Mouse (Mus musculus) heart, embryonic 12.5 days (tissue): ENCODE results near the gene Tasp1. TPM values are rescaled to one million over a fixed set of nuclear protein-coding genes. Genes with fewer than 3 reads are reported as not detected.

Experiments used
- ATAC-seq: fragments of 200-750 bp; cut with Nextera tagmentation; 2 replicates; pipeline ENCODE4 v1.8.0; 2017; ENCODE audit warnings: moderate TSS enrichment, moderate library complexity; ENCODE audit not compliant: insufficient number of reproducible peaks, low FRiP score
- H3K27ac ChIP-seq: fragments of 300-500 bp; sonication (generic); 2 replicates; pipeline ENCODE4 v1.5.1; 2016; ENCODE audit warnings: mild to moderate bottlenecking, moderate library complexity; ENCODE audit not compliant: poor library complexity, severe bottlenecking
- H3K27me3 ChIP-seq: fragments of 300-500 bp; sonication (generic); replicated peaks from 2 replicates; pipeline ENCODE4 v1.6.1; 2016; ENCODE audit warnings: mild to moderate bottlenecking, moderate library complexity
- H3K36me3 ChIP-seq: fragments of 300-500 bp; sonication (generic); 2 replicates; pipeline ENCODE4 v1.6.1; 2016; ENCODE audit warnings: mild to moderate bottlenecking, moderate library complexity
- H3K4me1 ChIP-seq: fragments of 300-500 bp; sonication (generic); replicated peaks from 2 replicates; pipeline ENCODE4 v1.6.1; 2016; ENCODE audit warnings: mild to moderate bottlenecking
- H3K4me2 ChIP-seq: fragments of 300-500 bp; sonication (generic); 2 replicates; pipeline ENCODE4 v1.6.1; 2016; ENCODE audit warnings: mild to moderate bottlenecking, moderate library complexity
- H3K4me3 ChIP-seq: fragments of 300-500 bp; sonication (generic); 2 replicates; pipeline ENCODE4 v1.5.1; 2016; ENCODE audit warnings: mild to moderate bottlenecking
- H3K9ac ChIP-seq: fragments of 300-500 bp; sonication (generic); 2 replicates; pipeline ENCODE4 v1.6.1; 2016; ENCODE audit warnings: mild to moderate bottlenecking, moderate library complexity
- H3K9me3 ChIP-seq: fragments of 300-500 bp; sonication (generic); replicated peaks from 2 replicates; pipeline ENCODE4 v1.6.1; 2016; ENCODE audit warnings: mild to moderate bottlenecking, moderate library complexity
- WGBS: fragments of 180-500 bp; shearing (Covaris S2); methylation state at CpG from one replicate; pipeline ENCODE4 v1.1.7; 2016; 5-methylcytosine and 5-hydroxymethylcytosine counted together
- polyA plus RNA-seq: library from polyadenylated mRNA; unstranded; fragments of >200 nt; fragmentation: Nextera tagmentation; extraction: Ambion mirVana; gene quantifications from 2 replicates; pipeline ENCODE4 v1.2.1, GENCODE M21; 2016

The Tasp1 gene
- polyA plus RNA-seq, 1 experiment from 2014 or later: 14.7 TPM

DNA sequence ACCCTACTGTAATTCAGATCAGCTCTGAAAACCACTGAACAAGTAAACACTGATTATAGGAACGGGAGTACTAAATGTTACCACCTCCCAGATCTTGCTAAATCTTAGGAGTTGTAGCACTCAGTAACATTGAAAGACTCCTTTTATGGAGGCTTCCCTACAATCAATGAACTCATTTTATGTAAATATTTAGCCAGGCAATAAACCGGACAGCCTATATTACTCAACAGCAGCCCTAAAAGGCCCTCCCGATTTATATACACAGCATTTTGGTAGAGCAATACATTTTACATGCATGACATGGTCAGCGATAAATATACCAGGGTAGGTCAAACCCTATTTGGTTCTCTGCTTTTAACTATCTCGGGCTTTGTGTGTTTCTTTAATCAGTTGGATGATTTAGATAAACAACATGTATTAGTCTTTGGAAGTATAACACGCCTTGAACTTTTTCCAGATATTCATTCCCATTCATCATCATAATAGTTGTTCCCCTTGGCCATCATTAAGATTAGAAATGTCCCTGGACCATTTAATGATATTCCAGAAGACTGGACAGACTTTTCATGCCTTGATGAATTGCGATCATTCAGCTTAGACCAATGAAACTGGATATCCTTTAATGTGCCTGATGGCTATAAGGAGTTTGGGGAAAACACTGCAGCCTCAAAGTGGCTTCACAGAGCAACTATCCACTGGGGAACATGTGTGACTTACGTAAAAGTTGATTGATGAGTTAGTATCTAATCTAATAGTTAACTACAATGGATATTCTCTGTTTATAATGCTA, 244.8 kb downstream of the Tasp1 start:
- Histone ChIP-seq H3K27ac (no peak overlapping the region), H3K4me2 (no peak overlapping the region), H3K9ac (no peak overlapping the region), H3K4me1 (no peaks in the 10 kb centered on the region), H3K9me3 (no peaks in the 10 kb centered on the region), H3K36me3 (no peaks in the 10 kb centered on the region), H3K4me3 (no peak overlapping the region), H3K27me3 (no peaks in the 10 kb centered on the region)
- no peak for ATAC-seq
- 81% methylated on average over 8 of the region's 8 CpGs for WGBS

- H3K4me3 ChIP-seq: no peak overlapping the region
- WGBS: 75% methylated on average over 3 of the region's 3 CpGs
- no peaks in the 10 kb centered on the region for H3K4me1 ChIP-seq
- no peak for ATAC-seq
- H3K27me3 ChIP-seq: no peaks in the 10 kb centered on the region
- no peaks in the 10 kb centered on the region for H3K9me3 ChIP-seq
- H3K27ac ChIP-seq: no peak overlapping the region
- H3K36me3 ChIP-seq: no peaks in the 10 kb centered on the region
- H3K9ac ChIP-seq: no peak overlapping the region
- no peak overlapping the region for H3K4me2 ChIP-seq
Observed at GRCm38 (mm10) chr2:139817275-139817674, 249.3 kb downstream of the Tasp1 start.

- H3K9ac ChIP-seq: no peak overlapping the region
- no peaks in the 10 kb centered on the region for H3K4me1 ChIP-seq
- no peaks in the 10 kb centered on the region for H3K9me3 ChIP-seq
- no peak overlapping the region for H3K27ac ChIP-seq
- WGBS: 90% methylated on average over 6 of the region's 6 CpGs
- H3K4me3 ChIP-seq: no peak overlapping the region
- ATAC-seq: no peak
- no peaks in the 10 kb centered on the region for H3K36me3 ChIP-seq
- H3K4me2 ChIP-seq: no peak overlapping the region
- no peaks in the 10 kb centered on the region for H3K27me3 ChIP-seq
Observed at GRCm38 (mm10) chr2:139807887-139808286, 258.7 kb downstream of the Tasp1 start.

GRCm38 (mm10) chr2:139804041-139804440, 262.6 kb downstream of the Tasp1 start:
- no peak for ATAC-seq
- 66% methylated on average over 7 of the region's 7 CpGs for WGBS

DNA sequence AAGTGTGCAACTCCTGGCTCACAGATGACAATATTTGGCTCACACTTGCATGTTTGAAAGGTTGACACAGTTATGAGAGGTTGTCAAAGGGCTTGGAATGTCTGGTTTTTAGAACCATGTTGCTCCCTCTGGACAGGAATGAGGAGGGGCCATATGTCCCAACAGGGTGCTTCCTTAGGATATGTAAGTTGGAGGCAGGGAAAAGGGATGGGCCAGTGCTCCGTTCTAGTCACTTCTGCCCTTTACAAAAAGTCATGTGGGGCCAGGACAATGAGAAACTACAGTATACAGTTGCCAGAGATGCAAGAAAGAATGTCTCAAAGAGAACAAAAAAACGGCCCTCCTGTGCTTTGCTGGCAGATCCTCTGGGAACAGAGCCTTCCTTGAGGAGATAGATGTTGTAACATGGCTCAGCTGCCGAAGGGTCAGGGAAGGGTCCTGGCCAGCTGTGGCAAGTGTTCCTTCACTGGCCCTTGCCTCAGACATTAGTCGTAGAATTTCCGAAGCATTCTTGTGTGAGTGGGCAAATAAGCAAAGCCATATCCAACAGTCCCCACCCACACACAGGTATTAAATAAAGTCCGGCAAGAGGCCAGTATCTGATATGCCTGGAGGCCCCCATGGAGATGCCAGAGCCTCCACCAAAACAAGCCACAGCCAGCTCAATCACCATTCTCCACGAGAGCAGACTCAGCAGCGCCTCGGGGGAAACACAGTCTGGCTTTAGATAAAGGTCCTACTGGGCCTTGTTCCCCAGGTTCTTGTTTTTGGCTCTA, 274.1 kb downstream of the Tasp1 start:
- Histone ChIP-seq H3K4me1 (no peaks in the 10 kb centered on the region), H3K4me3 (no peak overlapping the region), H3K27me3 (no peaks in the 10 kb centered on the region), H3K9me3 (no peaks in the 10 kb centered on the region), H3K9ac (no peak overlapping the region), H3K27ac (no peak overlapping the region), H3K36me3 (no peaks in the 10 kb centered on the region), H3K4me2 (no peak overlapping the region)
- WGBS: 72% methylated on average over 9 of the region's 9 CpGs
- no peak for ATAC-seq

More at GRCm38 (mm10) chr2:139804041-139804440, 262.6 kb downstream of the Tasp1 start:
- no peaks in the 10 kb centered on the region for H3K4me1 ChIP-seq
- no peak overlapping the region for H3K4me3 ChIP-seq
- H3K9ac ChIP-seq: no peak overlapping the region
- no peaks in the 10 kb centered on the region for H3K36me3 ChIP-seq
- H3K9me3 ChIP-seq: 0 out of 2 replicates have a peak, but pooled peaks cover 3% of the 10 kb centered on the region
- no peak overlapping the region for H3K27ac ChIP-seq
- H3K27me3 ChIP-seq: no peaks in the 10 kb centered on the region
- H3K4me2 ChIP-seq: no peak overlapping the region

- no peak overlapping the region for H3K27ac ChIP-seq
- H3K27me3 ChIP-seq: no peaks in the 10 kb centered on the region
- no peak overlapping the region for H3K4me3 ChIP-seq
- no peaks in the 10 kb centered on the region for H3K36me3 ChIP-seq
- no peak overlapping the region for H3K9ac ChIP-seq
- no peak for ATAC-seq
- peaks cover 3% of the 10 kb centered on the region; the same call in 1 of the 2 replicates for H3K4me1 ChIP-seq
- WGBS: 65% methylated on average over 4 of the region's 4 CpGs
- H3K4me2 ChIP-seq: no peak overlapping the region
- H3K9me3 ChIP-seq: no peaks in the 10 kb centered on the region
Observed at GRCm38 (mm10) chr2:139788658-139789057, 277.9 kb downstream of the Tasp1 start.

- Histone ChIP-seq H3K4me3 (no peak overlapping the region), H3K9me3 (no peaks in the 10 kb centered on the region), H3K4me2 (no peak overlapping the region), H3K36me3 (no peaks in the 10 kb centered on the region), H3K9ac (no peak overlapping the region), H3K4me1 (peaks cover 3% of the 10 kb centered on the region; the same call in 1 of the 2 replicates), H3K27me3 (no peaks in the 10 kb centered on the region), H3K27ac (no peak overlapping the region)
- no peak for ATAC-seq
- WGBS: 11% methylated on average over 2 of the region's 2 CpGs
Observed at GRCm38 (mm10) chr2:139784946-139785345, 281.7 kb downstream of the Tasp1 start.

GRCm38 (mm10) chr2:139784465-139784864, 282.1 kb downstream of the Tasp1 start:
- Histone ChIP-seq H3K27me3 (no peaks in the 10 kb centered on the region), H3K4me1 (peaks cover 3% of the 10 kb centered on the region; the same call in 1 of the 2 replicates), H3K4me3 (no peak overlapping the region), H3K36me3 (no peaks in the 10 kb centered on the region), H3K27ac (no peak overlapping the region), H3K4me2 (no peak overlapping the region), H3K9me3 (no peaks in the 10 kb centered on the region), H3K9ac (no peak overlapping the region)
- 35% methylated on average over 1 of the region's 1 CpGs for WGBS
- ATAC-seq: no peak

Other genes with a start within 250 kb of the Tasp1 start
- not detected in 2 replicates for gene Gm17374, start 85.2 kb upstream of the Tasp1 start, polyA plus RNA-seq
- gene Esf1, start 103.8 kb upstream of the Tasp1 start, polyA plus RNA-seq: 20.1 and 20.4 TPM in 2 replicates
- 34.0 and 34.3 TPM in 2 replicates for gene Ndufaf5, start 103.8 kb upstream of the Tasp1 start, polyA plus RNA-seq